ENCODE assay signal across 7 mouse cellular contexts in genomic region chr7:28049476-28050409, GRCm38 (mm10). TPM values are rescaled to one million over a fixed set of nuclear protein-coding genes. Genes with fewer than 3 reads are reported as not detected.
DNase-seq lines count a peak whose midpoint lies in the region; ATAC-seq lines count a peak whose summit lies in the region.

Gene Psmc4, minus strand, starts transcription at chr7:28050101.

- H3K27ac ChIP-seq in intestine, embryonic 16.5 days (ENCODE audit: low read length), result no peak within 1 kb of the TSS
- no peak within 1 kb of the TSS for H3K27ac ChIP-seq in midbrain, embryonic 11.5 days (ENCODE audit: low read depth, low read length)

- peak; percentile 98 for ATAC-seq in intestine, embryonic 16.5 days
- peak; percentile 97 for ATAC-seq in midbrain, embryonic 11.5 days (ENCODE audit: low FRiP score)

- H3K9ac ChIP-seq in intestine, embryonic 16.5 days (ENCODE audit: low read depth, low read length), result peak within 1 kb of the TSS; percentile 80
- H3K9ac ChIP-seq in midbrain, embryonic 11.5 days (ENCODE audit: low read length), result peak within 1 kb of the TSS; percentile 74

- intact Hi-C loops in left cerebral cortex, postnatal 36 days (cut with DNase I), result loop anchor here (1.0 to 10.0 kb wide), 3 partner anchors 98 to 255 kb away; partner anchors contain the start of gene Dll3

- H3K36me3 ChIP-seq in intestine, embryonic 16.5 days (ENCODE audit: control insufficient read depth, insufficient read depth, low read length), result peaks cover 9% of the 10 kb centered on the region
- peaks cover 17% of the 10 kb centered on the region; the same call in 1 of the 2 replicates for H3K36me3 ChIP-seq in midbrain, embryonic 11.5 days (ENCODE audit: control insufficient read depth, insufficient read depth, low read length)

- H3K4me3 ChIP-seq in intestine, embryonic 16.5 days (ENCODE audit: low read length), result peak within 1 kb of the TSS; percentile 84
- peak within 1 kb of the TSS; percentile 52 for H3K4me3 ChIP-seq in midbrain, embryonic 11.5 days (ENCODE audit: low read depth, low read length)

- WGBS in intestine, embryonic 16.5 days, result under 1% methylated on average over 52 of the region's 52 CpGs
- under 1% methylated on average over 52 of the region's 52 CpGs for WGBS in midbrain, embryonic 11.5 days

- no peaks in the 10 kb centered on the region for H3K9me3 ChIP-seq in intestine, embryonic 16.5 days (ENCODE audit: control insufficient read depth, low read length)
- no peaks in the 10 kb centered on the region for H3K9me3 ChIP-seq in midbrain, embryonic 11.5 days (ENCODE audit: control insufficient read depth, low read length)

- H3K27me3 ChIP-seq in intestine, embryonic 16.5 days (replicated peaks; ENCODE audit: control insufficient read depth, insufficient read depth, low read length), result no peaks in the 10 kb centered on the region
- H3K27me3 ChIP-seq in midbrain, embryonic 11.5 days (ENCODE audit: control insufficient read depth, insufficient read depth, low read length), result no peaks in the 10 kb centered on the region

- peaks cover 7% of the 10 kb centered on the region for H3K4me1 ChIP-seq in intestine, embryonic 16.5 days (ENCODE audit: control insufficient read depth, insufficient read depth, low read length)
- H3K4me1 ChIP-seq in midbrain, embryonic 11.5 days (ENCODE audit: control insufficient read depth, insufficient read depth, low read length), result peaks cover 7% of the 10 kb centered on the region

- peak within 1 kb of the TSS; percentile 74 for H3K4me2 ChIP-seq in intestine, embryonic 16.5 days (ENCODE audit: low read depth, low read length)
- H3K4me2 ChIP-seq in midbrain, embryonic 11.5 days, result peak within 1 kb of the TSS; percentile 76

- DNase-seq in adrenal gland, adult 8-10 months, result peak; percentile 98
- peak; percentile 93 for DNase-seq in embryo, embryonic 9.5 days (ENCODE audit: extremely low spot score)
- DNase-seq in gastrocnemius, postnatal 4 days (ENCODE audit: low spot score in 2 of 2), result peak; percentile 95 to 99
- peak; percentile 98 for DNase-seq in left cerebral cortex, postnatal 36 days (ENCODE audit: low spot score in 2 of 2)
- peak; percentile 100 for DNase-seq in midbrain, embryonic 11.5 days (ENCODE audit: low spot score, missing footprints)
- DNase-seq in skeletal muscle tissue, adult 2 months (ENCODE audit: low read depth, low spot score), result peak; percentile 99

RNA-seq across cellular contexts. Expression of gene Psmc4, which starts in this region (rescaled TPM):
- 100 to 1,000 TPM; 150 to 167 (median 162) TPM for total RNA-seq in adrenal gland, adult 8-10 months (2022)
- total RNA-seq in gastrocnemius, postnatal 4 days (2021), result 100 to 1,000 TPM; 129 to 150 TPM
- 228 and 263 TPM in 2 replicates for polyA plus RNA-seq in intestine, embryonic 16.5 days (2015; fragmentation: Nextera tagmentation; extraction: Ambion mirVana)
- total RNA-seq in left cerebral cortex, postnatal 36 days (2021), result 100 to 1,000 TPM; 120 to 132 TPM
- 422 and 423 TPM in 2 replicates for polyA plus RNA-seq in midbrain, embryonic 11.5 days (2014; fragmentation: Nextera tagmentation; extraction: Ambion mirVana)
